Mouse (Mus musculus): ENCODE results near the gene Klf2. TPM values are rescaled to one million over a fixed set of nuclear protein-coding genes. Genes with fewer than 3 reads are reported as not detected.

The Klf2 gene
- total RNA-seq, 2 experiments from 2014 or later: 16.4 to 18.5 TPM

Other genes with a start within 250 kb of the Klf2 start
- gene Olfr373, start 235.9 kb upstream of the Klf2 start, total RNA-seq (2021): not detected
- not detected for gene Olfr374, start 212.0 kb upstream of the Klf2 start, total RNA-seq (2021)
- 10 to 100 TPM; 22.3 to 27.6 TPM for gene Tpm4, start 184.1 kb upstream of the Klf2 start, total RNA-seq (2021)
- 10 to 100 TPM; 39.2 to 41.7 TPM for gene Rab8a, start 157.8 kb upstream of the Klf2 start, total RNA-seq (2021)
- gene Hsh2d, start 129.4 kb upstream of the Klf2 start, total RNA-seq (2021): not detected
- gene Cib3, start 106.2 kb upstream of the Klf2 start, total RNA-seq (2021): under 1 TPM in 1 of 2 experiments, not detected in 1; 0.48 TPM
- not detected for gene Gm11034, start 105.4 kb upstream of the Klf2 start, total RNA-seq (2021)
- gene Fam32a, start 99.3 kb upstream of the Klf2 start, total RNA-seq (2021): 10 to 100 TPM; 59.4 to 64.2 TPM
- gene Ap1m1, start 79.0 kb upstream of the Klf2 start, total RNA-seq (2021): 10 to 100 TPM; 74.5 to 94.0 TPM
- gene Gm10282, start 13.8 kb upstream of the Klf2 start, total RNA-seq (2021): 1 to 10 TPM; 7.7 to 9.7 TPM
- gene Eps15l1, start 102.4 kb downstream of the Klf2 start, total RNA-seq (2021): 10 to 100 TPM; 63.6 to 73.8 TPM
- 1 to 10 TPM in 1 of 2 experiments, under 1 TPM in 1; 0.32 to 1.4 TPM for gene Calr3, start 124.8 kb downstream of the Klf2 start, total RNA-seq (2021)
- gene 1700030K09Rik, start 124.8 kb downstream of the Klf2 start, total RNA-seq (2021): 10 to 100 TPM; 14.7 to 15.7 TPM
- 10 to 100 TPM; 70.2 to 77.2 TPM for gene Cherp, start 156.2 kb downstream of the Klf2 start, total RNA-seq (2021)
- 10 to 100 TPM; 47.2 to 47.4 TPM for gene Slc35e1, start 173.6 kb downstream of the Klf2 start, total RNA-seq (2021)
- 10 to 100 TPM in 1 of 2 experiments, 1 to 10 TPM in 1; 9.9 to 11.0 TPM for gene Med26, start 229.2 kb downstream of the Klf2 start, total RNA-seq (2021)

All from layer of hippocampus, postnatal 36 days (tissue).